Mouse (Mus musculus) layer of hippocampus, adult 9-11 months (tissue): ENCODE results near the gene Dis3l2.

ENCODE experiments used
- DNase-seq: peaks from one replicate; pipeline ENCODE4 v3.0.0; 2022

Gene Dis3l2

GRCm38 (mm10) chr1:87089828-87090227, 386.2 kb downstream of the Dis3l2 start, which contains the start of gene Alppl2:
Gene Alppl2, minus strand, starts transcription at chr1:87089928.
- no peak for DNase-seq

- DNase-seq, result no peak
These were observed 392.0 kb downstream of the Dis3l2 start for GRCm38 (mm10) chr1:87095642-87096041.

GRCm38 (mm10) chr1:87098358-87098975, 394.9 kb downstream of the Dis3l2 start:
- DNase-seq, result no peak
